Mouse (Mus musculus): ENCODE measurements around the gene Nop9. TPM values are rescaled to one million over a fixed set of nuclear protein-coding genes. Genes with fewer than 3 reads are reported as not detected.

The Nop9 gene
- polyA plus RNA-seq, 1 experiment from 2014 or later: 27.4 TPM

DNA sequence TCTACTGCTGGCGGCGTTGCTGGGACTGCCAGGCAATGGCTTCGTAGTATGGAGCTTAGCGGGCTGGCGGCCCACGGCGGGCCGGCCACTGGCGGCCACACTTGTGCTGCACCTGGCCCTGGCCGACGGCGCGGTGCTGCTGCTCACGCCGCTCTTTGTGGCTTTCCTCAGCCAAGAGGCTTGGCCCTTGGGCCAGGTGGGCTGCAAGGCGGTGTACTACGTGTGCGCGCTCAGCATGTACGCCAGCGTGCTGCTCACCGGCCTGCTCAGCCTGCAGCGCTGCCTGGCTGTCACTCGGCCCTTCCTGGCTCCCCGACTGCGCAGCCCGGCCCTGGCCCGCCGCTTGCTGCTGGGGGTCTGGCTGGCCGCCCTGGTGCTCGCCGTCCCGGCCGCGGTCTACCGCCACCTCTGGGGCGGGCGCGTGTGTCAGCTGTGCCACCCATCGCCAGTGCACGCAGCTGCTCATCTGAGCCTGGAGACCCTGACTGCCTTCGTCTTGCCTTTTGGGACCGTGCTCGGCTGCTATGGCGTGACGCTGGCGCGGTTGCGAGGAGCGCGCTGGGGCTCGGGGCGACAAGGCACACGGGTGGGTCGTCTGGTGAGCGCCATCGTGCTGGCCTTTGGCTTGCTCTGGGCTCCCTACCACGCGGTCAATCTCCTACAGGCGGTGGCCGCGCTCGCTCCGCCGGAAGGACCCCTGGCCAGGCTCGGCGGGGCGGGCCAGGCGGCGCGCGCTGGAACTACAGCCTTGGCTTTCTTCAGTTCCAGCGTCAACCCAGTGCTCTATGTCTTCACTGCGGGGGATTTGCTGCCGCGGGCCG is 16.7 kb downstream of the Nop9 start:
- Histone ChIP-seq H3K27ac (ENCODE audit: low read depth, low read length) (peak overlapping the region; percentile 52), H3K9me3 (ENCODE audit: control insufficient read depth, low read length) (no peaks in the 10 kb centered on the region), H3K36me3 (ENCODE audit: control insufficient read depth, insufficient read depth, low read length) (no peaks in the 10 kb centered on the region), H3K4me3 (ENCODE audit: low read depth, low read length) (peak overlapping the region; percentile 45), H3K4me2 (ENCODE audit: low read depth, low read length) (peak overlapping the region; percentile 83), H3K4me1 (ENCODE audit: control insufficient read depth, insufficient read depth, low read length) (peaks cover 7% of the 10 kb centered on the region; the same call in 1 of the 2 replicates), H3K27me3 (ENCODE audit: control insufficient read depth, insufficient read depth, low read length) (peaks cover 25% of the 10 kb centered on the region), H3K9ac (replicated peaks; ENCODE audit: low read depth, low read length) (peak overlapping the region; percentile 68)
- under 1% methylated on average over 77 of the region's 77 CpGs for WGBS
- ATAC-seq (ENCODE audit: low read depth): peak; percentile 81

DNA sequence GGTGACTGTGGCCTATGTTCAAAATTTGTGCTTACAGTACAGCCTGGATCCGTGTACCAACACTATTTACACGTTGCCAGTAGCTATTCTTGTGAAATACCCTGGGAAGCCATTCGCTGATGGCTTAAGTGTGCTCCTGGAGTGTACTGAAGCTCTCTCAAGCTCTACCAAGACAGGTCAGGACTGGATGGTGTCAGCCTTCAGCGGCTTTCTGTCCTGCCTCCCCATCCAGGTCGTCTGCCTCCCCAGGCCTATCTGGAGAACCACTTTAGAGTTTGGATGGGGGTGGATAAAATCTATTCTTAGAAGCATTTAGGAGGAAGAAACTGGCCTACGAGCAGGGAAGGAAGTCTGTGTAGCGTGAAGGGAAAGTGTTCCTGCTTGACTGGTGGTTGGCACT is 17.7 kb downstream of the Nop9 start:
- ATAC-seq (ENCODE audit: low read depth): no peak
- H3K36me3 ChIP-seq (ENCODE audit: control insufficient read depth, insufficient read depth, low read length): no peaks in the 10 kb centered on the region
- no peak overlapping the region; the same call in 1 of the 2 replicates for H3K27ac ChIP-seq (ENCODE audit: low read depth, low read length)
- peaks cover 9% of the 10 kb centered on the region; the same call in 1 of the 2 replicates for H3K4me1 ChIP-seq (ENCODE audit: control insufficient read depth, insufficient read depth, low read length)
- H3K4me3 ChIP-seq (ENCODE audit: low read depth, low read length): no peak overlapping the region
- H3K4me2 ChIP-seq (ENCODE audit: low read depth, low read length): no peak overlapping the region
- 67% methylated on average over 7 of the region's 7 CpGs for WGBS
- no peak overlapping the region for H3K9ac ChIP-seq (replicated peaks; ENCODE audit: low read depth, low read length)
- no peaks in the 10 kb centered on the region for H3K9me3 ChIP-seq (ENCODE audit: control insufficient read depth, low read length)
- peaks cover 28% of the 10 kb centered on the region for H3K27me3 ChIP-seq (ENCODE audit: control insufficient read depth, insufficient read depth, low read length)

DNA sequence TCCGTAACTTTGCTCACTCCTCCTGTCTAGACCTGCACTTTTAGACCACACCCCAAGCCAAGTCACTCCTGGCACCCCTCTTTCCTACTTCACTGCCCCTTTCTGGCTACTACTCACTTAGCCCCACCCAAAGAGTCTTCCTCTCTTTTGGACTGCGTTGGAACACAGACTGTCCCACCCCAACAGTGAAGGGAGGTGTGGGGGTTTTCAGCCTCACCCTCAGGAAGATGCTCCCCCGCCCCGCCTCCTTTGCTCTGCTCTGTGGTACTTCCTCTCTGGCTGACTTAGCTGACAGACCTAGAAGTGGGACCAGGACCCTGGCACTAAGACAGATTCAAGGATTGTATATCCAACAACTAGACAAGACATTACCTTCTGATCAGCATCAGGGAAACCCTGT is 20.2 kb downstream of the Nop9 start, which contains the start of gene Ltb4r1:
Gene Ltb4r1 (plus strand): TSS at position 267 of the 400 bp plus-strand sequence.
- H3K27ac ChIP-seq (ENCODE audit: low read depth, low read length): no peak within 1 kb of the TSS
- no peak for ATAC-seq (ENCODE audit: low read depth)
- H3K9me3 ChIP-seq (ENCODE audit: control insufficient read depth, low read length): no peaks in the 10 kb centered on the region
- no peak within 1 kb of the TSS for H3K4me2 ChIP-seq (ENCODE audit: low read depth, low read length)
- peaks cover 9% of the 10 kb centered on the region; the same call in 1 of the 2 replicates for H3K4me1 ChIP-seq (ENCODE audit: control insufficient read depth, insufficient read depth, low read length)
- no peak within 1 kb of the TSS for H3K4me3 ChIP-seq (ENCODE audit: low read depth, low read length)
- H3K27me3 ChIP-seq (ENCODE audit: control insufficient read depth, insufficient read depth, low read length): peaks cover 33% of the 10 kb centered on the region
- 75% methylated on average over 4 of the region's 4 CpGs for WGBS
- H3K36me3 ChIP-seq (ENCODE audit: control insufficient read depth, insufficient read depth, low read length): no peaks in the 10 kb centered on the region
- no peak within 1 kb of the TSS for H3K9ac ChIP-seq (replicated peaks; ENCODE audit: low read depth, low read length)

DNA sequence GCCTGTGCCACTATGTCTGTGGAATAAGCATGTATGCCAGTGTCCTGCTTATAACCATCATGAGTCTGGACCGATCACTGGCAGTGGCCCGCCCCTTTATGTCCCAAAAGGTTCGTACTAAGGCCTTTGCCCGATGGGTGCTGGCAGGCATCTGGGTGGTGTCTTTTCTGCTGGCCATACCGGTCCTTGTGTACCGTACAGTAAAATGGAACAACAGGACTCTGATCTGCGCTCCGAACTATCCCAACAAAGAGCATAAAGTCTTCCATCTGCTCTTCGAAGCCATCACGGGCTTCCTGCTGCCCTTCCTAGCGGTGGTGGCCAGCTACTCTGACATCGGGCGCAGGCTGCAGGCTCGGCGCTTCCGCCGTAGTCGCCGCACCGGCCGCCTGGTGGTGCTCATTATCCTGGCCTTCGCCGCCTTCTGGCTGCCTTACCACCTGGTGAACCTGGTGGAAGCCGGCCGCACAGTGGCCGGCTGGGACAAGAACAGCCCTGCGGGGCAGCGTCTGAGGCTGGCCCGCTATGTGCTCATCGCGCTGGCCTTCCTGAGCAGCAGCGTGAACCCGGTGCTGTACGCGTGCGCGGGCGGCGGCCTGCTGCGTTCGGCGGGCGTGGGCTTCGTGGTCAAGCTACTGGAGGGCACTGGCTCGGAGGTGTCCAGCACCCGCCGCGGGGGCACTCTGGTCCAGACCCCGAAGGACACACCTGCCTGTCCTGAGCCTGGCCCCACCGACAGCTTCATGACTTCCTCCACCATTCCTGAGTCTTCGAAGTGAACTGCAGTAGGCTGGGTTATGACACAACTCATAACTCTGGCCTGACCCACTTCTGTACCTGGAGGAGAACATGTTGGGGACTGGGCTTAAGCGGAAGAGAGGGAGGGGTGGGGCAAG is 22.3 kb downstream of the Nop9 start:
- H3K4me3 ChIP-seq (ENCODE audit: low read depth, low read length): peak overlapping the region; percentile 35
- H3K9me3 ChIP-seq (ENCODE audit: control insufficient read depth, low read length): no peaks in the 10 kb centered on the region
- H3K36me3 ChIP-seq (ENCODE audit: control insufficient read depth, insufficient read depth, low read length): no peaks in the 10 kb centered on the region
- WGBS: 11% methylated on average over 50 of the region's 52 CpGs
- ATAC-seq (ENCODE audit: low read depth): peak; percentile 73
- H3K9ac ChIP-seq (replicated peaks; ENCODE audit: low read depth, low read length): peak overlapping the region; percentile 50
- H3K4me2 ChIP-seq (ENCODE audit: low read depth, low read length): peak overlapping the region; percentile 68
- H3K27me3 ChIP-seq (ENCODE audit: control insufficient read depth, insufficient read depth, low read length): peaks cover 23% of the 10 kb centered on the region
- H3K4me1 ChIP-seq (ENCODE audit: control insufficient read depth, insufficient read depth, low read length): 0 out of 2 replicates have a peak, but pooled peaks cover 2% of the 10 kb centered on the region
- H3K27ac ChIP-seq (ENCODE audit: low read depth, low read length): no peak overlapping the region; the same call in 1 of the 2 replicates

DNA sequence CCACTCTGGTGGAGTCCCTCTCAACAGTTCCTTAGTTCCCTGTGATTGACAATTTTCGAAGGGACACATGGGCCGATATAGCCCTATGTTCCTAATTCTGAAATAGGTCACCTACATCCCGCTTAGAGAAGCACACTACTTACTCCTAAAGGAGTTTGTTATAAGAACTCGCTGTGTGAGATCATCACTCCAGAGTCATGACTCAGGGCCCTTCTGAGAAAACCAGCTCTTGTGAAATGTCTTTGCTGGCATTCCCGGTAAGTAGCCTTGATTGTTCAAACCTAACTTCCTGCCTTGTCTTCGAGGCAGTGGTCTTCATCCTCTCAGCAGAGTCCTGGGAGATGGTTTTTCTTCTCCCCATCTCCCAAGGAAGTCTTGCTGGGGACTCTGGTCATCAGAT is 23.1 kb downstream of the Nop9 start:
- no peak overlapping the region for H3K4me2 ChIP-seq (ENCODE audit: low read depth, low read length)
- WGBS: 87% methylated on average over 6 of the region's 6 CpGs
- no peak overlapping the region for H3K4me3 ChIP-seq (ENCODE audit: low read depth, low read length)

DNA sequence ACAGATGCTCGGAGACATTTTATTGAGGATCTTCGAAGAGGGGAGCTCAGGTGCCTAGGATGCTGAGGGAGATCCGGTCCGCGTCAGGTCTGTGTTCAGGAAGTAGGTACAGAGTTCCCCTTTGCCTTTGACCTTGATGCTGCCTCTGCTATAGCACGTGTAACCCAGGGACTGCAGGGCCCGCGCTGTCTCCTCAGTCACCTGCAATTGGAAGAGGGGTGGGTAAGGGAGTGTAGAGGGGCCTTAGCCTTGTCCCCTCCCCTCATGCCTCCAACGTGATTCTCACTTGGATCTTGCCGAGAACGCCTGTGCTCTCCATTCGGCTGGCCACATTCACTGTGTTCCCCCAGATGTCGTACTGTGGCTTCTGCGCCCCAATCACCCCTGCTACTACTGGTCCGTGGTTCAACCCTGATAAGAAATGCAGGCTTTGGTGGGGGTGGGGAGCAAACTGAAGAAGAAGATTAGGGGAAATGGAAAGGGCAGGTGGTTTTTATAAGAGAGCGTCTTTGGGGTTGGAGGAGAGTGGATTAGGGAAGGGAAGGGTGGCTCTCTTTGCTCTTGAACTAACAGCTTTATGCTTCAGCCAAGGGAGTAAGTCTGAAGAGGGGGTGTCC is 23.7 kb downstream of the Nop9 start:
- H3K27me3 ChIP-seq (ENCODE audit: control insufficient read depth, insufficient read depth, low read length): peaks cover 19% of the 10 kb centered on the region
- no peak overlapping the region for H3K4me3 ChIP-seq (ENCODE audit: low read depth, low read length)
- WGBS: 76% methylated on average over 16 of the region's 16 CpGs
- no peaks in the 10 kb centered on the region for H3K36me3 ChIP-seq (ENCODE audit: control insufficient read depth, insufficient read depth, low read length)
- 0 out of 2 replicates have a peak, but pooled peaks cover 2% of the 10 kb centered on the region for H3K4me1 ChIP-seq (ENCODE audit: control insufficient read depth, insufficient read depth, low read length)
- no peak for ATAC-seq (ENCODE audit: low read depth)
- H3K9ac ChIP-seq (replicated peaks; ENCODE audit: low read depth, low read length): no peak overlapping the region
- H3K27ac ChIP-seq (ENCODE audit: low read depth, low read length): no peak overlapping the region
- no peaks in the 10 kb centered on the region for H3K9me3 ChIP-seq (ENCODE audit: control insufficient read depth, low read length)
- no peak overlapping the region for H3K4me2 ChIP-seq (ENCODE audit: low read depth, low read length)

More for the DNA sequence above, 23.1 kb downstream of the Nop9 start:
- Histone ChIP-seq H3K9ac (replicated peaks; ENCODE audit: low read depth, low read length) (no peak overlapping the region), H3K27ac (ENCODE audit: low read depth, low read length) (no peak overlapping the region), H3K27me3 (ENCODE audit: control insufficient read depth, insufficient read depth, low read length) (peaks cover 20% of the 10 kb centered on the region), H3K36me3 (ENCODE audit: control insufficient read depth, insufficient read depth, low read length) (no peaks in the 10 kb centered on the region), H3K4me1 (ENCODE audit: control insufficient read depth, insufficient read depth, low read length) (0 out of 2 replicates have a peak, but pooled peaks cover 2% of the 10 kb centered on the region), H3K9me3 (ENCODE audit: control insufficient read depth, low read length) (no peaks in the 10 kb centered on the region)
- no peak for ATAC-seq (ENCODE audit: low read depth)

DNA sequence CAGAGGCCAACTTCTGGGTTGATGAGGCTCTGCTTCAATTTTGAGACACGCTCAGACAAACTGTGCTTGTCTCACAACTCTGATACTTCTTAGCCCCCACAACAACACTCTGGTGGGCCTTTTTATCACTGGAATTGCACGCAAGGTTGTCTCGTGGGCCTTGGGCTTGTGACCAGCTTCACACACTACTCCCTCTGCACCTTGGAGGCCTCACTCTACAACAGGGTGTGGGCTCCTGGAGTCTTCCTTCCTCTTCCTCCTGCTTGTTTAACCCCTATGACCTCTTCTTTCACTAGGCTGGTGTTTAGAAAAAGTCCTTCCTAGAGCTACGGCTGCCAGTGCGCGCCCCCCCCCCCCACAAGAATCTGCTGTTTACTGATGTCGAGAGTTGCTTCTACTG is 31.2 kb downstream of the Nop9 start:
- Histone ChIP-seq H3K27ac (ENCODE audit: low read depth, low read length) (no peak overlapping the region), H3K27me3 (ENCODE audit: control insufficient read depth, insufficient read depth, low read length) (peaks cover under 1% of the 10 kb centered on the region; the same call in 1 of the 2 replicates), H3K4me2 (ENCODE audit: low read depth, low read length) (no peak overlapping the region), H3K4me1 (ENCODE audit: control insufficient read depth, insufficient read depth, low read length) (no peaks in the 10 kb centered on the region), H3K36me3 (ENCODE audit: control insufficient read depth, insufficient read depth, low read length) (no peaks in the 10 kb centered on the region), H3K4me3 (ENCODE audit: low read depth, low read length) (no peak overlapping the region), H3K9me3 (ENCODE audit: control insufficient read depth, low read length) (no peaks in the 10 kb centered on the region), H3K9ac (replicated peaks; ENCODE audit: low read depth, low read length) (no peak overlapping the region)
- no peak for ATAC-seq (ENCODE audit: low read depth)
- WGBS: 82% methylated on average over 7 of the region's 7 CpGs

DNA sequence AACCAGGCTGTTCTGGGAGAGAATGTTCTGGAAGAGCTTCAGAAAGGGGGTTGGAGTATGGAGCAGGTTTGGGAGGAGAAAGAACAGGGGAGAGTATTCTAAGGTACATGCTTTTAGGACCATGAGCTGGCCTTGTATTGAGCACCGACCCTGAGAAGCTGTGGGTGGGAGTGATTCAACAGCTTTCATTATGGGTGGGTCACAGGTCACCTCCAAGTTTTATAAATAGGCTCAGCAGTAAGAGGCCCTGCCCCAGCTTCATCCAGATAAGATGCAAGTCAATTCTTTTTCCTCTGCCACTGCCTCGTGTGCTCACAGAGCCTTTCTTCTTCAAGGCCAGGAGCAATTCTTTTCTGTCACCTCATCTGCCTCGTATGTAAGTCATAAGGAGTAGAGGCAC is 31.7 kb downstream of the Nop9 start:
- H3K27me3 ChIP-seq (ENCODE audit: control insufficient read depth, insufficient read depth, low read length): peaks cover 3% of the 10 kb centered on the region; the same call in 1 of the 2 replicates
- ATAC-seq (ENCODE audit: low read depth): no peak
- no peaks in the 10 kb centered on the region for H3K9me3 ChIP-seq (ENCODE audit: control insufficient read depth, low read length)
- H3K4me3 ChIP-seq (ENCODE audit: low read depth, low read length): no peak overlapping the region
- no peak overlapping the region for H3K9ac ChIP-seq (replicated peaks; ENCODE audit: low read depth, low read length)
- H3K4me2 ChIP-seq (ENCODE audit: low read depth, low read length): no peak overlapping the region
- H3K27ac ChIP-seq (ENCODE audit: low read depth, low read length): no peak overlapping the region
- H3K4me1 ChIP-seq (ENCODE audit: control insufficient read depth, insufficient read depth, low read length): no peaks in the 10 kb centered on the region
- H3K36me3 ChIP-seq (ENCODE audit: control insufficient read depth, insufficient read depth, low read length): no peaks in the 10 kb centered on the region
- 55% methylated on average over 3 of the region's 3 CpGs for WGBS

All from neural tube, embryonic 14.5 days (tissue).